Mouse (Mus musculus) adrenal gland, adult 10 weeks (tissue): ENCODE data around the gene Zfp72. TPM values are rescaled to one million over a fixed set of nuclear protein-coding genes. Genes with fewer than 3 reads are reported as not detected.

Experiments
- polyA plus RNA-seq: library from polyadenylated mRNA; stranded (reverse); fragments of 350-450 nt; fragmentation: Illumina TruSeq; extraction: RNeasy Lipid Tissue Mini Kit (QIAGEN cat#74804); gene quantifications from one replicate; pipeline ENCODE4 v1.2.3, GENCODE M21; 2014; ENCODE audit warnings: low read depth, low replicate concordance

Gene Zfp72
- 22.9 TPM for polyA plus RNA-seq

GRCm38 (mm10) chr13:74390371-74390990 is at the start of gene Zfp72:
Zfp72 (minus strand) TSS chr13:74390836.

GRCm38 (mm10) chr13:74399298-74399839 is 8.7 kb upstream of the Zfp72 start, which contains the start of gene Ftl1-ps1:
Ftl1-ps1 (plus strand) TSS chr13:74399694.

GRCm38 (mm10) chr13:74363859-74364235 is 26.8 kb downstream of the Zfp72 start, which contains the start of gene Lrrc14b:
Lrrc14b (minus strand) TSS chr13:74364005.

GRCm38 (mm10) chr13:74349566-74350434 is 40.8 kb downstream of the Zfp72 start, which contains the start of the genes Sdha and Ccdc127:
Sdha (minus strand) TSS chr13:74350280.
Ccdc127 (plus strand) TSS chr13:74350309.

Other genes starting within 250 kb of the Zfp72 start
- 80.3 TPM for gene Exoc3, start 182.1 kb downstream of the Zfp72 start, polyA plus RNA-seq
- gene Ahrr, start 98.5 kb downstream of the Zfp72 start, polyA plus RNA-seq, result 2.2 TPM
- 241 TPM for gene Pdcd6, start 73.3 kb downstream of the Zfp72 start, polyA plus RNA-seq
- 535 TPM for gene Sdha, start 40.6 kb downstream of the Zfp72 start, polyA plus RNA-seq
- gene Ccdc127, start 40.5 kb downstream of the Zfp72 start, polyA plus RNA-seq, result 35.6 TPM
- 1.8 TPM for gene Lrrc14b, start 26.8 kb downstream of the Zfp72 start, polyA plus RNA-seq
- gene Ftl1-ps1, start 8.9 kb upstream of the Zfp72 start, polyA plus RNA-seq, result 9.7 TPM
- 88.5 TPM for gene Zfp825, start 103.2 kb upstream of the Zfp72 start, polyA plus RNA-seq
- 191 TPM for gene Erap1, start 248.7 kb upstream of the Zfp72 start, polyA plus RNA-seq